Mouse (Mus musculus) lung, embryonic 15.5 days (tissue): ENCODE data around the gene Cd69. TPM values are rescaled to one million over a fixed set of nuclear protein-coding genes. Genes with fewer than 3 reads are reported as not detected.

Experiments
- ATAC-seq: fragments of 200-750 bp; cut with Nextera tagmentation; 2 replicates; pipeline ENCODE4 v1.8.0; 2017; ENCODE audit warnings: moderate number of reproducible peaks, borderline replicate concordance; ENCODE audit not compliant: low FRiP score, low TSS enrichment; ENCODE audit errors: extremely low read depth
- H3K27ac ChIP-seq: fragments of 300-500 bp; sonication (generic); 2 replicates; pipeline ENCODE4 v1.5.1; 2015; ENCODE audit warnings: moderate library complexity, mild to moderate bottlenecking, inconsistent platforms
- H3K27me3 ChIP-seq: fragments of 300-500 bp; sonication (generic); 2 replicates; pipeline ENCODE4 v1.6.1; 2015; ENCODE audit warnings: inconsistent platforms
- H3K36me3 ChIP-seq: fragments of 300-500 bp; sonication (generic); 2 replicates; pipeline ENCODE4 v1.6.1; 2015; ENCODE audit warnings: inconsistent platforms
- H3K4me1 ChIP-seq: fragments of 300-500 bp; sonication (generic); 2 replicates; pipeline ENCODE4 v1.6.1; 2015; ENCODE audit warnings: inconsistent platforms
- H3K4me2 ChIP-seq: fragments of 300-500 bp; sonication (generic); 2 replicates; pipeline ENCODE4 v1.6.1; 2015; ENCODE audit warnings: inconsistent platforms, mild to moderate bottlenecking, moderate library complexity
- H3K4me3 ChIP-seq: fragments of 300-500 bp; sonication (generic); 2 replicates; pipeline ENCODE4 v1.5.1; 2015; ENCODE audit warnings: mild to moderate bottlenecking, inconsistent platforms
- H3K9ac ChIP-seq: fragments of 300-500 bp; sonication (generic); 2 replicates; pipeline ENCODE4 v1.6.1; 2015; ENCODE audit warnings: inconsistent platforms
- H3K9me3 ChIP-seq: fragments of 300-500 bp; sonication (generic); 2 replicates; pipeline ENCODE4 v1.6.1; 2016; ENCODE audit warnings: inconsistent platforms
- WGBS: fragments of 180-500 bp; shearing (Covaris S2); methylation state at CpG from one replicate; pipeline ENCODE4 v1.1.7; 2015; 5-methylcytosine and 5-hydroxymethylcytosine counted together
- polyA plus RNA-seq: library from polyadenylated mRNA; unstranded; fragments of >200 nt; fragmentation: Nextera tagmentation; extraction: Ambion mirVana; gene quantifications from 2 replicates; pipeline ENCODE4 v1.2.1, GENCODE M21; 2015

Cd69 gene
- polyA plus RNA-seq, 1 experiment from 2014 or later, result 0.39 TPM

GRCm38 (mm10) chr6:129275624-129276203, 478 bp upstream of the Cd69 start:
- Histone ChIP-seq H3K9ac (no peak overlapping the region), H3K4me3 (no peak overlapping the region), H3K36me3 (no peaks in the 10 kb centered on the region), H3K4me2 (no peak overlapping the region), H3K9me3 (no peaks in the 10 kb centered on the region), H3K27me3 (no peaks in the 10 kb centered on the region), H3K4me1 (no peaks in the 10 kb centered on the region), H3K27ac (no peak overlapping the region)
- ATAC-seq, result no peak
- WGBS, result 63% methylated on average over 3 of the region's 3 CpGs

- 77% methylated on average over 2 of the region's 2 CpGs for WGBS
- no peak for ATAC-seq
- no peak overlapping the region for H3K4me3 ChIP-seq
- no peaks in the 10 kb centered on the region for H3K27me3 ChIP-seq
- H3K4me2 ChIP-seq, result no peak overlapping the region
- H3K9me3 ChIP-seq, result no peaks in the 10 kb centered on the region
- no peak overlapping the region for H3K27ac ChIP-seq
- no peaks in the 10 kb centered on the region for H3K4me1 ChIP-seq
- H3K9ac ChIP-seq, result no peak overlapping the region
- no peaks in the 10 kb centered on the region for H3K36me3 ChIP-seq
Measured at GRCm38 (mm10) chr6:129274476-129274875, 760 bp downstream of the Cd69 start.

- H3K9ac ChIP-seq, result no peak overlapping the region
- no peaks in the 10 kb centered on the region for H3K4me1 ChIP-seq
- no peaks in the 10 kb centered on the region for H3K27me3 ChIP-seq
- no peak overlapping the region for H3K27ac ChIP-seq
- H3K36me3 ChIP-seq, result no peaks in the 10 kb centered on the region
- no peak overlapping the region for H3K4me2 ChIP-seq
- H3K9me3 ChIP-seq, result no peaks in the 10 kb centered on the region
- no peak for ATAC-seq
- no peak overlapping the region for H3K4me3 ChIP-seq
- WGBS, result 73% methylated on average over 3 of the region's 3 CpGs
Measured at GRCm38 (mm10) chr6:129273662-129274061, 1.6 kb downstream of the Cd69 start.

GRCm38 (mm10) chr6:129266438-129267022, 8.7 kb downstream of the Cd69 start:
- Histone ChIP-seq H3K4me1 (no peaks in the 10 kb centered on the region), H3K4me2 (no peak overlapping the region), H3K9ac (no peak overlapping the region), H3K27me3 (no peaks in the 10 kb centered on the region), H3K27ac (no peak overlapping the region), H3K9me3 (no peaks in the 10 kb centered on the region), H3K4me3 (no peak overlapping the region), H3K36me3 (no peaks in the 10 kb centered on the region)
- 67% methylated on average over 1 of the region's 1 CpGs for WGBS
- no peak for ATAC-seq

GRCm38 (mm10) chr6:129265821-129266220, 9.4 kb downstream of the Cd69 start:
- H3K9ac ChIP-seq, result no peak overlapping the region
- no peaks in the 10 kb centered on the region for H3K9me3 ChIP-seq
- WGBS, result 50% methylated on average over 3 of the region's 3 CpGs
- no peaks in the 10 kb centered on the region for H3K27me3 ChIP-seq
- no peaks in the 10 kb centered on the region for H3K4me1 ChIP-seq
- no peaks in the 10 kb centered on the region for H3K36me3 ChIP-seq
- no peak overlapping the region for H3K27ac ChIP-seq
- H3K4me2 ChIP-seq, result no peak overlapping the region
- ATAC-seq, result no peak
- H3K4me3 ChIP-seq, result no peak overlapping the region

GRCm38 (mm10) chr6:129260940-129261339, 14.3 kb downstream of the Cd69 start:
- H3K27me3 ChIP-seq, result no peaks in the 10 kb centered on the region
- WGBS, result 76% methylated on average over 4 of the region's 4 CpGs
- no peak overlapping the region for H3K4me3 ChIP-seq
- no peak overlapping the region for H3K9ac ChIP-seq
- H3K27ac ChIP-seq, result no peak overlapping the region
- no peaks in the 10 kb centered on the region for H3K36me3 ChIP-seq
- H3K9me3 ChIP-seq, result no peaks in the 10 kb centered on the region
- H3K4me1 ChIP-seq, result no peaks in the 10 kb centered on the region
- H3K4me2 ChIP-seq, result no peak overlapping the region
- ATAC-seq, result no peak

GRCm38 (mm10) chr6:129260034-129260433, 15.2 kb downstream of the Cd69 start:
- Histone ChIP-seq H3K4me3 (no peak overlapping the region), H3K36me3 (no peaks in the 10 kb centered on the region), H3K4me1 (no peaks in the 10 kb centered on the region), H3K4me2 (no peak overlapping the region), H3K27ac (no peak overlapping the region), H3K27me3 (no peaks in the 10 kb centered on the region), H3K9me3 (no peaks in the 10 kb centered on the region), H3K9ac (no peak overlapping the region)
- no peak for ATAC-seq

GRCm38 (mm10) chr6:129256018-129256417, 19.2 kb downstream of the Cd69 start:
- Histone ChIP-seq H3K4me3 (no peak overlapping the region), H3K9me3 (no peaks in the 10 kb centered on the region), H3K36me3 (no peaks in the 10 kb centered on the region), H3K9ac (no peak overlapping the region), H3K4me2 (no peak overlapping the region), H3K4me1 (no peaks in the 10 kb centered on the region), H3K27me3 (no peaks in the 10 kb centered on the region), H3K27ac (no peak overlapping the region)
- 46% methylated on average over 7 of the region's 7 CpGs for WGBS
- ATAC-seq, result no peak; the same call in 1 of the 2 replicates

- Histone ChIP-seq H3K4me3 (no peak overlapping the region), H3K9me3 (no peaks in the 10 kb centered on the region), H3K27ac (no peak overlapping the region), H3K36me3 (no peaks in the 10 kb centered on the region), H3K4me1 (no peaks in the 10 kb centered on the region), H3K27me3 (no peaks in the 10 kb centered on the region), H3K4me2 (no peak overlapping the region), H3K9ac (no peak overlapping the region)
- WGBS, result 15% methylated on average over 4 of the region's 4 CpGs
- ATAC-seq, result no peak
Measured at GRCm38 (mm10) chr6:129254949-129255602, 20.2 kb downstream of the Cd69 start.

- 58% methylated on average over 4 of the region's 4 CpGs for WGBS
- Histone ChIP-seq H3K36me3 (no peaks in the 10 kb centered on the region), H3K4me3 (no peak overlapping the region), H3K4me1 (no peaks in the 10 kb centered on the region), H3K27ac (no peak overlapping the region), H3K9me3 (no peaks in the 10 kb centered on the region), H3K9ac (no peak overlapping the region), H3K27me3 (no peaks in the 10 kb centered on the region), H3K4me2 (no peak overlapping the region)
- ATAC-seq, result no peak
Measured at GRCm38 (mm10) chr6:129254314-129254713, 20.9 kb downstream of the Cd69 start.

- no peaks in the 10 kb centered on the region for H3K4me1 ChIP-seq
- H3K9me3 ChIP-seq, result no peaks in the 10 kb centered on the region
- ATAC-seq, result no peak
- no peaks in the 10 kb centered on the region for H3K27me3 ChIP-seq
- no peak overlapping the region for H3K4me3 ChIP-seq
- no peak overlapping the region for H3K9ac ChIP-seq
- H3K4me2 ChIP-seq, result no peak overlapping the region
- no peak overlapping the region for H3K27ac ChIP-seq
- no peaks in the 10 kb centered on the region for H3K36me3 ChIP-seq
Measured at GRCm38 (mm10) chr6:129248243-129248642, 27.0 kb downstream of the Cd69 start.

- Histone ChIP-seq H3K27me3 (no peaks in the 10 kb centered on the region), H3K36me3 (no peaks in the 10 kb centered on the region), H3K27ac (no peak overlapping the region), H3K4me1 (no peaks in the 10 kb centered on the region), H3K9me3 (no peaks in the 10 kb centered on the region), H3K4me3 (no peak overlapping the region), H3K9ac (no peak overlapping the region), H3K4me2 (no peak overlapping the region)
- WGBS, result 58% methylated on average over 1 of the region's 1 CpGs
- ATAC-seq, result no peak
Measured at GRCm38 (mm10) chr6:129246992-129247391, 28.2 kb downstream of the Cd69 start.
